12 mouse cellular contexts compared by ENCODE assay signal in the genomic region with DNA sequence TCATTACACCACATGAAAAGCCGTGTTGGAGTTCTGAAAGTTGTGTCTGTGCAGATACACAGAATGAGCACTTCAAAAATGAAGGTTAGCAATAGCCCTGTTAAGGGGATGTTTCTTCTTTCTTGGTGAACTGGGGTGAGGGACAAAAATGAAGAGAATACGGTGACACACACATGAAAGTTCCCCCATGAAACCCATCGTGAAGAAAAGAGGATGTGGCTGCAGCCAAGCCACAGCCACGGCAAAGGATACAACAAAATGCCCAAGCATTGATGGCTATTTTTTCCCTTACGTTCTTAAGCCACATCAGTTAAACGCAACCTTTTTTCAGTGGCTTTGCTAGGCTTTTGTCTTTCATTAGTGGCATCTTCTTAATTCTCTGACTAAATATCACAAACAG.
"Had no signal": no experiment of that assay in that cellular context is flagged by ENCODE, and none has a peak within 500 bp of the region (broad histone marks: within the 10 kb centered on the region; RNA-seq: fewer than 3 reads in every experiment).

No protein-coding gene starts in this region.

- H3K27me3 ChIP-seq: kidney, embryonic 15.5 days; limb, embryonic 13.5 days; midbrain, embryonic 13.5 days; neural tube, embryonic 15.5 days had no signal

- DNase-seq: kidney, adult 18-20 months; kidney, postnatal 25 days; left cerebral cortex, postnatal 4 days; lung, adult 18-20 months; thymus, adult 18-20 months; thymus, postnatal 36 days had no signal

- H3K9ac ChIP-seq: kidney, embryonic 15.5 days; limb, embryonic 13.5 days; liver, embryonic 14.5 days; midbrain, embryonic 13.5 days; neural tube, embryonic 15.5 days had no signal

- H3K27ac ChIP-seq: kidney, embryonic 15.5 days; limb, embryonic 13.5 days; liver, embryonic 14.5 days; midbrain, embryonic 13.5 days; neural tube, embryonic 15.5 days had no signal

- H3K4me3 ChIP-seq: kidney, embryonic 15.5 days; limb, embryonic 13.5 days; midbrain, embryonic 13.5 days; myocyte; neural tube, embryonic 15.5 days had no signal

- ATAC-seq: midbrain, embryonic 13.5 days had no signal

- H3K36me3 ChIP-seq: kidney, embryonic 15.5 days; midbrain, embryonic 13.5 days; neural tube, embryonic 15.5 days had no signal

- H3K4me2 ChIP-seq: kidney, embryonic 15.5 days; limb, embryonic 13.5 days; midbrain, embryonic 13.5 days; neural tube, embryonic 15.5 days had no signal

- H3K9me3 ChIP-seq: kidney, embryonic 15.5 days; limb, embryonic 13.5 days; midbrain, embryonic 13.5 days; neural tube, embryonic 15.5 days had no signal
